Mouse (Mus musculus) cerebellum, adult 2 months (tissue): Measurements from ENCODE around the gene Ubqln4. TPM values are rescaled to one million over a fixed set of nuclear protein-coding genes. Genes with fewer than 3 reads are reported as not detected.

Experiments used
- DNase-seq, 2 experiments: peaks; one replicate each; pipeline ENCODE4 v3.0.0; 2021
- H3K27ac ChIP-seq: fragments of 200-500 bp; 2 replicates; pipeline ENCODE4 v1.5.1; 2012; ENCODE audit warnings: low read length, control low read depth, inconsistent platforms; ENCODE audit not compliant: insufficient read depth
- H3K27me3 ChIP-seq: fragments of 200-500 bp; 2 replicates; pipeline ENCODE4 v1.6.1; 2012; ENCODE audit warnings: inconsistent platforms, mild to moderate bottlenecking, low read length, moderate library complexity; ENCODE audit not compliant: control insufficient read depth, insufficient read depth
- H3K4me1 ChIP-seq: fragments of 200-500 bp; 2 replicates; pipeline ENCODE4 v1.6.1; 2011; ENCODE audit warnings: low read length; ENCODE audit not compliant: control insufficient read depth, insufficient read depth
- H3K4me3 ChIP-seq: fragments of 200-500 bp; replicated peaks from 2 replicates; pipeline ENCODE3; 2011; ENCODE audit warnings: mild to moderate bottlenecking, low read depth, low read length, control low read depth; ENCODE audit not compliant: insufficient read depth
- CTCF ChIP-seq: fragments of 200-500 bp; IDR thresholded peaks from 2 replicates; pipeline ENCODE4 v1.5.1; 2011; ENCODE audit warnings: low read depth, mild to moderate bottlenecking, control low read depth, low read length, moderate library complexity, borderline replicate concordance; ENCODE audit not compliant: insufficient read depth
- POLR2A ChIP-seq: fragments of 200-500 bp; IDR thresholded peaks from 2 replicates; pipeline ENCODE4 v1.6.1; 2011; ENCODE audit warnings: low read length, control low read depth, borderline replicate concordance; ENCODE audit not compliant: insufficient read depth
- WGBS: fragments of 180-500 bp; shearing (Covaris S2); methylation state at CpG from one replicate; pipeline ENCODE4 v1.1.7; 2018; 5-methylcytosine and 5-hydroxymethylcytosine counted together
- polyA plus RNA-seq: library from polyadenylated mRNA; depleted of rRNA; stranded (reverse); fragments of >200 nt; gene quantifications from 2 replicates; pipeline ENCODE4 v1.2.3, GENCODE M21; 2012

Ubqln4 gene
- polyA plus RNA-seq, 1 experiment = 86.4 TPM

DNA sequence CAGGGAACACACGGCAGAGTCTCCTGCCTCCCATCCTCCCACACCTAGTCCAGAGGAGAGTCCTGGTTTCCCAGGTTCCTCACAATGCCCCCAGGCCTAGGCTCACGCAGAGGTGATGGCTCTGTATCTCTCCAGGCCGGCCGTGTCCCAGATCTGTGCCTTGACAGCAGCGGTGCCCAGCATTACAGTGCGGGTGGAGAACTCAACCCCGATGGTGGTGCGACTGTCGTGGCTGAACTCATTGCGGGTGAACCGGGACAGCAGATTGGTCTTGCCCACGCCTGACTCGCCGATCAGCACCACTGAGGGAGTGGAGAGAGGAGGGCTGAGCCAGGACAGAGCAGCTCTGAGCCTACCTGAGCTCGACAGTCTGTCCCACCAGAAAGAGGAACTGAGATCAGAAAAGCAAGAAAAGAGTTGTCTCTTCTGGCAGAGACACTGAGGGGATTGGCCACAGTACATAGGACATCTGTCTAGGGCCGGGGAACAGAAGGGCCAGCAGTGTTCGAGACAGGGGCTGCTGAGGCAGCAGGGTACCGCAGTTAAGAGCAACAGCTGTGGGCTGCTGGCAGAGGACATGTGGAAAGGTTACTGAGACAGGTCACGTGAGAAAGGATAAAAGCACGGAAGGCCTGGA, 8.5 kb upstream of the Ubqln4 start:
- WGBS = 40% methylated on average over 20 of the region's 20 CpGs
- no peak overlapping the region for H3K27ac ChIP-seq
- no peak overlapping the region for H3K4me3 ChIP-seq
- no peak for DNase-seq
- H3K4me1 ChIP-seq = peaks cover 39% of the 10 kb centered on the region
- no peaks in the 10 kb centered on the region for H3K27me3 ChIP-seq
- TF ChIP-seq CTCF (no peak), POLR2A (no peak)

DNA sequence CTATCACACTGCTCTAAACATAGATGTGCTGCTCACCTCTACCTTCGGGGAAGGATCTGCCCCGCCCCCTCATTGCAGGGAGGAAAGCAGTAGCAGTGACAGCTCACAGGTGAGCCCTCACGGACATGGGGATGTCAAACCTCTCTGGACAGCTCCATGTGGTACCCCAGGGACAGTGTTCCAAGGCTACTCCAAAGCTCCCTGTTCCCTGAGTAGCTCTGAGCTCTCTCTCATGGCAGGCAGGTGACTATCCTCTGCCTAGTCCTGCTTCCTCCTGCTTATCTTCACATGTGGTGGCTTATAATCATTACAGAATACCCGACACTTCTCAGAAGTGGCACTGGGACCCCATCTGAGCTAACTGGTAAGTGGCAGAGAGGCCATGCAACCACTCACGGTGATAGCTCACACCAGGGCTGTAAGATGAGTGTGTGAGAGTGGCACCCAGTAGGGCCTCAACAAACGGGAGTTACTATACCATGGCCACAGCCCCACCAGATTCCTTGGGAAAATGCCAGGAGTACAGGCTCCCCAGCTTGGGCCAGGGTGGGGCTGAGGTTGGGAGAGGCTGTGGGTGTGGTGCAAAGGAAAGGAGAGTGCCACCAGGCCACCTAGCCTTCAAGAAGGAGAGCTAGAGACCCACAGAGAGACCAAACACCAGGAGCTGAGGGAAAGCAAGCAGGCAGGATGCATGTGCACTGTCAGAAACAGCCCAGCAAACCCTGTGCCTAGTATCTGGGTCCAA, 6.7 kb upstream of the Ubqln4 start:
- TF ChIP-seq POLR2A = no peak
- TF ChIP-seq CTCF = no peak
- Histone ChIP-seq H3K4me3 (no peak overlapping the region), H3K4me1 (peaks cover 37% of the 10 kb centered on the region), H3K27ac (no peak overlapping the region), H3K27me3 (no peaks in the 10 kb centered on the region)
- DNase-seq = no peak
- WGBS = 76% methylated on average over 6 of the region's 6 CpGs

DNA sequence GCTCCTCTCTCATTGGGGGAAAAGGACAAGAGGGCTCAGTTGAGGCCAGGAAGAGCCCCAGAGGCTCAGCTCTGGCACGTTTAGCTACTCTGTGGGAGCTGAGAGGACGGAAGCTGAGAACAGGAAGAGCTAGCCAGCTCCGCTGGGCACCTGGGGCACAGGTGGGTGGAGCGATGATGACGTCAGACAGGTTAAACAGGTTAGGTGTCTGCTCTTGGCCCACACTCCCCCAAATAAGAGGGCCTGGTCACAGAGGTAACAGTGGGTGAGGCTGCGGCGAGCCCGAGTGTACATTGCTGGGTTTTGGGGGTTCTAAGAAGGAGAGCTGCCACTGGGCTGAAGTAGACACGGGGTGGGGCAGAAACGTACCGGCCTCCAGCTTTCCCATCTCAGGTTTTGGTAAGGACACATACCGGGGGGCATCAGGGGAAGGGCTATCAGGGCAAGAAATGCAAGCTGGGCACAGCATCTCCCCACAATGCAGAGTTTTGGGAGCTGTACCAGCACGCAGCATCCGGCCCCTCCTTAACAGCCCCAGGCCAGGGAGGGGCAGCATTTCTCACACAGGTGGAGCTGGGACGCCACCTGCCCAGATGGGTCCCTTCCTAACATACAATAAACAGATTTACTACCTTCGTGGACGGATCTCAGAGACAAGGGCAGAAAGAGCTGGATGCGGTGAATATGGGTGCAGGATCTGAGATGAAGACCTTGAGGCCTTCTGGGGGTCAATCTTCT, 5.2 kb upstream of the Ubqln4 start, which contains the start of gene Rab25:
Gene Rab25, minus strand, starts transcription at position 121 of the 738 bp plus-strand sequence.
- Histone ChIP-seq H3K4me1 (peaks cover 23% of the 10 kb centered on the region), H3K27me3 (no peaks in the 10 kb centered on the region), H3K27ac (no peak within 1 kb of the TSS), H3K4me3 (no peak within 1 kb of the TSS)
- TF ChIP-seq POLR2A (no peak), CTCF (no peak)
- no peak for DNase-seq
- 65% methylated on average over 18 of the region's 18 CpGs for whole genome bisulfite sequencing

DNA sequence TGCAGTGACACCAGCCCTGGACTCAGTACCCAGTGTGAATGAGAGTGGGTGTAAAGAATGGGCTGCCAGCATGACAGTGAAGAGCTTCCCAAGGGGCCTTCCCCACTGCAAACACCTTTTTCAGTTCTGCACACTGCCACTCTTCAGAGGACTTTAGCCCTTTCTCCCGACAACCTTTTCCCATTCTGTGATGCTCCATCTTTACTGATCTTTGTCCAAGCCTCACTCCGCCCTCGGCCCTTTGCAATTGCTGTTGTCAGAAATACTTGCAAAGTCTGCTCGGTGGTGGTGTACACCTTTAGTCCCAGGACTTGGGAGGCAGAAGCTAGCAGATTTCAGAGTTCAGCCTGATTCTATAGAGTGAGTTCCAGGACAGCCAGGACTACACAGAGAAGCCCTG, 2.0 kb upstream of the Ubqln4 start:
- Histone ChIP-seq H3K4me3 (peak overlapping the region; percentile 6), H3K27ac (no peak overlapping the region), H3K27me3 (no peaks in the 10 kb centered on the region), H3K4me1 (peaks cover 18% of the 10 kb centered on the region)
- WGBS = 68% methylated on average over 4 of the region's 4 CpGs
- TF ChIP-seq POLR2A (no peak), CTCF (no peak)
- DNase-seq = peak in 1 of 2 experiments; percentile 20

DNA sequence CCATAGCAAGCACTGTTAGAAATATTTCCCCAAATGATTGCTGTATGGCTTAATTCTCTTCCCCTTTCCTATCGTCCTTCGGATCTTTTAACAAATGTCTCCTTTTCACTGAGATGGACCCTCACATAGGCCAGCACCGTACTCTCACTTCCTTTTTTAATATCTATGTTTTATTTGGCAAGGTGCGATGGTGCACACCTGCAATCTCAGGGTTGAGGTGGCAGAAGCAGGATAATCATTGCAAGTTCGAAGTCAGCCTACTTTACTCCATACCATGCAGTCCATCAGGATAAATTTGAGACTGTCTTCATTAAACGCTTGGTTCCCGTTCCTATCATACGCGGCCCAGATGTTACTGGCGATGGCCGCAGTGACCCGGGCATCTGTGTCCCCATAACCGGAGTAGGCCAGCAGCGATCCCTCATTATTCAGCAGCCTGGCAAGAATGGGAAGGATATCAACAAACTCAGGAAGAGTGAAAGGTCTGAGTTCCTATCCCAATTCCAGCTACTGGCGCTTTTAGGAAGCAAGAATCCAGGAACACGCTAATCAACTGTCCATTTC, 1.4 kb upstream of the Ubqln4 start:
- 18% methylated on average over 16 of the region's 16 CpGs for WGBS
- Histone ChIP-seq H3K27me3 (no peaks in the 10 kb centered on the region), H3K4me3 (peak overlapping the region; percentile 59), H3K27ac (peak overlapping the region; percentile 6; the same call in 1 of the 2 replicates), H3K4me1 (peaks cover 18% of the 10 kb centered on the region)
- no peak for TF ChIP-seq POLR2A
- no peak for TF ChIP-seq CTCF
- no peak for DNase-seq

DNA sequence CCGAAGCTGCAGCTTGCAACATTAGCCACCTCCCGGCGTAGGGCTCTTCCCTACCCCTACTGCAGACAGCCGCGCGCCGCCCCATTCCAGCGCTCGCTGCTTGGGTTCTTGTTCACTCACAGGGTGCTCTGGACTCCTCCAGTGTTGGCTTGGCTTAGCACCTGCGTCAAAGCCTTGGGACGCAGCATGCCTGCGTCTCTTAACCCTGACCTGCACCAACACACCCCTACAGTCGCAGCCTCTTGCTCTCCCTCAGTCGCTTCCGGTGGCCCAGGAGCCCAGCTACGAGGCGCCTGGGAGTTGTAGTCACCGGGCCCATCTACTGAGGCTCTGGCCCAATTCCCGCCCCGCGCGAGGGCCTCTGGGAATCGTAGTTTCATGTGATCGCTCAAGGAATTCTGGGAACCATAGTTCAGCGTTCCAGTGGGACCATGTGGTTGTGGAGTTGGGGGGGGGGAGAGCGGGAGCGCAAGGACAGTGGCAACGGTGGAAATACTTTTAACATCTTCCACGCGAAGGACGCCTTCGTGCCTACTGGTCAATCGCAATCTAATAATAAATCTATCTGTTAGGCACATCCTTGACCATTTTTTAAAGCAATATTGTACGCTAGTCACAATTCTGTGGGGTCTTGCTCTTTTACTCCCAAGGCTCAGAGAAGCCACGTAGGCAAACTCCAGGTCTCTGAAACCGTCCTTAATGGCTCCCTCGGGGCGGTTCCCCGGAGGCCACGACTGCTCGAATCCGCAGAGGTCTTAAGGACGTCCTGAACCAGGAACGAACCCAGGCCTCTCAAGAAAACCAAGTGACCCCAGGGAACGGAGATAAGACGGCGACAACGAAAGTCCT, 658 bp upstream of the Ubqln4 start, which contains the start of gene Lamtor2:
Gene Lamtor2, minus strand, starts transcription at position 399 of the 849 bp plus-strand sequence.
- WGBS = under 1% methylated on average over 48 of the region's 48 CpGs
- Histone ChIP-seq H3K27ac (peak within 1 kb of the TSS; percentile 84), H3K27me3 (no peaks in the 10 kb centered on the region), H3K4me3 (peak within 1 kb of the TSS; percentile 93), H3K4me1 (peaks cover 18% of the 10 kb centered on the region)
- peak; percentile 96 for TF ChIP-seq POLR2A
- no peak for TF ChIP-seq CTCF
- peak; percentile 98 to 99 for DNase-seq
